Mouse (Mus musculus): ENCODE data around the gene Mrgprb4. TPM values are rescaled to one million over a fixed set of nuclear protein-coding genes. Genes with fewer than 3 reads are reported as not detected.

Mrgprb4 gene
- polyA plus RNA-seq (2012; rRNA removed): not detected in 2 replicates

DNA sequence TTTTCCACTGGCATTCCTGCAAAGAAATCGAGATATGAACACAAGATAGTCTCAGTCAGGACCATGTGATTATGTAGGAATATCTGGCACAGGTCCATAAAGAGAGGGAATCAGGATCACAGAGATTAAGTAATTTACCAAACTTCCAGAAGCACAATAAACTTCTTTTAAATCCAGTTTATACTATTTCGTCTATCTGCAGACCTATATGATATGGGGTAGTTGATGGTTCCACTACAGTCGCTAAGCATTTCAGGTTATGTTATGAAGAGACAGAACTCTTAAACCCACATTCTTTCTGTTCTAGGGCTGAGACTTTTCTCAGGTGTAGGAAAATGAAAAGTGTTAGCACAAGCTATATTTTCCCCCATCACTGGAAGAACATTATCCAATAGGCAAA lies at the start of gene Mrgprb4:
Gene Mrgprb4 (minus strand): TSS at position 101 of the 400 bp plus-strand sequence.
- no peak for DNase-seq (ENCODE audit: low spot score)

DNA sequence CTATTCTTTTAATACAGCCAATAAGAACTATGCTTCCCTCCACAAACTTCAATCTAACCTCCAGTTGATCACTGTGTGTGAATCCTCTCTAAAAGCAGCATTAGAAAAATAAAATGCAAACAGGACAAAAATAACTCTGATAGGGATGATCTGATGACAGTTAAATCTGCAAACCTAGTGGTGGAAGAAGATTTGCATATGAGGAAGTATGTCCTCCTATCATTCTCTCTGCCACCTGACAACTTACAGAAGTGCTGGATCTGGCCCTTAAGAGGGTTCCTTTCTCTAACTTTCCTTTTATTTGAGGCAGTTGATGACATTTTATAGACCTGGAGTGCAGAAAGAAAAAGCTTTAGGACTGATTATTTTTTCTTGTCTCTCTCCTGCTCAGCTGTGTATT lies 27.0 kb upstream of the Mrgprb4 start:
- no peak for DNase-seq (ENCODE audit: low spot score)

DNA sequence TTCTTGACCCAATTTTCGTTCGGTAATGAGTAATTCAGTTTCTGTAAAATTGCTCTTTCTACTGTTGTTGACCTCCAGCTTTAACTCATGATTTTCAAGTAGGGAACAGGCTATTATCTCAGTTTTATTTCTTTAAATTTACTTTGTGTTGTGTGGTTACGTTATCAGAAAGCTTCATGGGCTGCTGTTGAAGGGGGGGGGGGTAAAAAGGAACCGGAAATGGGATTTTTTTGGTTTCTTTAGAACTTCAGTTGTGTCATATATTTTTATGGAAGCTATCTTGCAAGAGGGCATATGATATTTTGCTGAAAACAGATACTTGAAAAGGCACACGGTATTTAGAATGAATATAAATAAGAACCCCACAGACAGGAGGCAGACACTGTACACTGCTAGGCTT lies 26.0 kb upstream of the Mrgprb4 start:
- no peak for DNase-seq (ENCODE audit: low spot score)

DNA sequence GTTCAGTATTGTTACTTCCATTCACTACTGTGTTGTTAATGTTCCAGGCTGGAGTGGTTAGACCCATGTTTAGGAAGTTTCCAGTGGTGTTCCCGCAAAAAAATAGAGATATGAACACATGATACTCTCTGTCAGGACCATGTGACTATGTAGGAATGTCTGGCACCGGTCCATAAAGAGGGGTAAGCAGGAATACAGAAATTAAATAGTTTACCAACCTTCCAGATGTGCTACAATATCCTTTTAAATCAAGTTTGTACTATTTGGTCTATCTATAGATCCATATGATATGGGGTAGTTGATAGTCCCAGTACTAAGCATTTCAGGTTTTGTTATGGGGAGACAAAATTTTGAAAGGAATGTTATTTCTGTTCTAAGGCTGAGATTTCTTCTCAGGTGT lies 30.2 kb downstream of the Mrgprb4 start, which contains the start of gene Mrgprb5:
Gene Mrgprb5 (minus strand): TSS at position 101 of the 400 bp plus-strand sequence.
- no peak for DNase-seq (ENCODE audit: low spot score)

- no peak for DNase-seq (ENCODE audit: low spot score)
Observed at GRCm38 (mm10) chr7:48167471-48167870, 31.6 kb downstream of the Mrgprb4 start.

Other genes with a start within 250 kb of the Mrgprb4 start
- not detected in 2 replicates for gene Mrgpra4, start 217.2 kb downstream of the Mrgprb4 start, polyA plus RNA-seq (2012; rRNA removed)
- gene Mrgprx1, start 171.7 kb downstream of the Mrgprb4 start, polyA plus RNA-seq (2012; rRNA removed): not detected in 2 replicates
- not detected in 2 replicates for gene Mrgprb5, start 30.3 kb downstream of the Mrgprb4 start, polyA plus RNA-seq (2012; rRNA removed)
- gene Mrgprb8, start 189.2 kb upstream of the Mrgprb4 start, polyA plus RNA-seq (2012; rRNA removed): not detected in 2 replicates